Mouse (Mus musculus) liver, embryonic 13.5 days (tissue): ENCODE results near the gene Shank2. TPM values are rescaled to one million over a fixed set of nuclear protein-coding genes. Genes with fewer than 3 reads are reported as not detected.

ENCODE experiments used
- ATAC-seq: fragments of 200-750 bp; cut with Nextera tagmentation; 2 replicates; pipeline ENCODE4 v1.8.0; 2017; ENCODE audit warnings: low read depth, mild to moderate bottlenecking, moderate number of reproducible peaks, moderate library complexity
- DNase-seq: peaks from one replicate; pipeline ENCODE4 v3.0.0; 2022
- H3K27ac ChIP-seq: fragments of 300-500 bp; sonication (generic); 2 replicates; pipeline ENCODE4 v1.5.1; 2015; ENCODE audit warnings: moderate library complexity, mild to moderate bottlenecking, inconsistent platforms
- H3K27me3 ChIP-seq: fragments of 300-500 bp; sonication (generic); 2 replicates; pipeline ENCODE4 v1.6.1; 2015; ENCODE audit warnings: mild to moderate bottlenecking, inconsistent platforms
- H3K36me3 ChIP-seq: fragments of 300-500 bp; sonication (generic); 2 replicates; pipeline ENCODE4 v1.6.1; 2015; ENCODE audit warnings: mild to moderate bottlenecking, inconsistent platforms
- H3K4me1 ChIP-seq: fragments of 300-500 bp; sonication (generic); replicated peaks from 2 replicates; pipeline ENCODE4 v1.6.1; 2015; ENCODE audit warnings: inconsistent platforms
- H3K4me2 ChIP-seq: fragments of 300-500 bp; sonication (generic); 2 replicates; pipeline ENCODE4 v1.6.1; 2015; ENCODE audit warnings: inconsistent platforms, mild to moderate bottlenecking, moderate library complexity
- H3K4me3 ChIP-seq: fragments of 300-500 bp; sonication (generic); replicated peaks from 2 replicates; pipeline ENCODE4 v1.5.1; 2015; ENCODE audit warnings: mild to moderate bottlenecking, inconsistent platforms
- H3K9ac ChIP-seq: fragments of 300-500 bp; sonication (generic); 2 replicates; pipeline ENCODE4 v1.6.1; 2015; ENCODE audit warnings: mild to moderate bottlenecking, inconsistent platforms
- H3K9me3 ChIP-seq: fragments of 300-500 bp; sonication (generic); replicated peaks from 2 replicates; pipeline ENCODE4 v1.6.1; 2016; ENCODE audit warnings: inconsistent platforms
- WGBS: fragments of 180-500 bp; shearing (Covaris S2); methylation state at CpG from one replicate; pipeline ENCODE4 v1.1.7; 2015; ENCODE audit not compliant: insufficient replicate concordance; 5-methylcytosine and 5-hydroxymethylcytosine counted together
- polyA plus RNA-seq: library from polyadenylated mRNA; unstranded; fragments of >200 nt; fragmentation: Nextera tagmentation; extraction: Ambion mirVana; gene quantifications from 2 replicates; pipeline ENCODE4 v1.2.1, GENCODE M21; 2015

The Shank2 gene
- polyA plus RNA-seq, 1 experiment from 2014 or later, result 0.30 TPM

GRCm38 (mm10) chr7:143991160-143991559 is 10.6 kb upstream of the Shank2 start:
- DNase-seq (no peak), ATAC-seq (no peak)
- no peaks in the 10 kb centered on the region for H3K27me3 ChIP-seq
- no peak overlapping the region for H3K4me2 ChIP-seq
- H3K4me1 ChIP-seq, result no peaks in the 10 kb centered on the region
- no peak overlapping the region for H3K9ac ChIP-seq
- no peak overlapping the region for H3K4me3 ChIP-seq
- H3K27ac ChIP-seq, result no peak overlapping the region
- no peaks in the 10 kb centered on the region for H3K36me3 ChIP-seq
- no peaks in the 10 kb centered on the region for H3K9me3 ChIP-seq

GRCm38 (mm10) chr7:143999073-143999472 is 2.7 kb upstream of the Shank2 start:
- no peak overlapping the region for H3K4me3 ChIP-seq
- H3K9ac ChIP-seq, result no peak overlapping the region
- no peak overlapping the region for H3K4me2 ChIP-seq
- ATAC-seq, result no peak
- no peaks in the 10 kb centered on the region for H3K9me3 ChIP-seq
- H3K4me1 ChIP-seq, result no peaks in the 10 kb centered on the region
- H3K27ac ChIP-seq, result no peak overlapping the region
- no peaks in the 10 kb centered on the region for H3K36me3 ChIP-seq
- no peak for DNase-seq
- 53% methylated on average over 3 of the region's 3 CpGs for WGBS
- H3K27me3 ChIP-seq, result no peaks in the 10 kb centered on the region

- H3K4me3 ChIP-seq, result no peak overlapping the region
- WGBS, result 48% methylated on average over 3 of the region's 3 CpGs
- no peak overlapping the region for H3K27ac ChIP-seq
- H3K4me2 ChIP-seq, result no peak overlapping the region
- H3K36me3 ChIP-seq, result no peaks in the 10 kb centered on the region
- ATAC-seq, result no peak
- no peaks in the 10 kb centered on the region for H3K27me3 ChIP-seq
- no peak for DNase-seq
- H3K9me3 ChIP-seq, result no peaks in the 10 kb centered on the region
- no peak overlapping the region for H3K9ac ChIP-seq
- no peaks in the 10 kb centered on the region; the same call in 1 of the 2 replicates for H3K4me1 ChIP-seq
These were observed 1.7 kb downstream of the Shank2 start for GRCm38 (mm10) chr7:144003471-144003870.

GRCm38 (mm10) chr7:144008079-144008478 is 6.4 kb downstream of the Shank2 start:
- Histone ChIP-seq H3K4me1 (no peaks in the 10 kb centered on the region; the same call in 1 of the 2 replicates), H3K9me3 (no peaks in the 10 kb centered on the region), H3K4me2 (no peak overlapping the region), H3K27ac (no peak overlapping the region), H3K4me3 (no peak overlapping the region), H3K36me3 (no peaks in the 10 kb centered on the region), H3K27me3 (no peaks in the 10 kb centered on the region), H3K9ac (no peak overlapping the region)
- DNase-seq (no peak), ATAC-seq (peak; percentile 55)
- 46% methylated on average over 4 of the region's 4 CpGs for WGBS

GRCm38 (mm10) chr7:144008985-144009384 is 7.3 kb downstream of the Shank2 start:
- Histone ChIP-seq H3K9me3 (no peaks in the 10 kb centered on the region), H3K36me3 (no peaks in the 10 kb centered on the region), H3K4me3 (no peak overlapping the region), H3K27ac (no peak overlapping the region), H3K9ac (no peak overlapping the region), H3K4me2 (no peak overlapping the region), H3K27me3 (no peaks in the 10 kb centered on the region), H3K4me1 (no peaks in the 10 kb centered on the region; the same call in 1 of the 2 replicates)
- peak; percentile 54; the same call in 1 of the 2 replicates for ATAC-seq
- 61% methylated on average over 4 of the region's 4 CpGs for WGBS
- no peak for DNase-seq

GRCm38 (mm10) chr7:144014485-144014884 is 12.8 kb downstream of the Shank2 start:
- H3K4me1 ChIP-seq, result no peaks in the 10 kb centered on the region
- no peak for DNase-seq
- no peak overlapping the region for H3K27ac ChIP-seq

GRCm38 (mm10) chr7:144021801-144022200 is 20.1 kb downstream of the Shank2 start:
- Histone ChIP-seq H3K27me3 (no peaks in the 10 kb centered on the region), H3K4me2 (no peak overlapping the region), H3K36me3 (no peaks in the 10 kb centered on the region), H3K4me1 (peaks cover 4% of the 10 kb centered on the region; the same call in 1 of the 2 replicates), H3K9ac (no peak overlapping the region), H3K27ac (peak overlapping the region; percentile 55; the same call in 1 of the 2 replicates), H3K9me3 (no peaks in the 10 kb centered on the region), H3K4me3 (no peak overlapping the region)
- DNase-seq (no peak), ATAC-seq (no peak)
- WGBS, result 64% methylated on average over 3 of the region's 3 CpGs

More at GRCm38 (mm10) chr7:144014485-144014884, 12.8 kb downstream of the Shank2 start:
- WGBS, result 54% methylated on average over 2 of the region's 2 CpGs
- H3K4me2 ChIP-seq, result no peak overlapping the region
- ATAC-seq, result no peak
- no peaks in the 10 kb centered on the region for H3K27me3 ChIP-seq
- H3K36me3 ChIP-seq, result no peaks in the 10 kb centered on the region
- no peaks in the 10 kb centered on the region for H3K9me3 ChIP-seq
- H3K4me3 ChIP-seq, result no peak overlapping the region
- no peak overlapping the region for H3K9ac ChIP-seq

GRCm38 (mm10) chr7:144022682-144023081 is 21.0 kb downstream of the Shank2 start:
- Histone ChIP-seq H3K9me3 (no peaks in the 10 kb centered on the region), H3K4me3 (no peak overlapping the region), H3K4me1 (peaks cover 4% of the 10 kb centered on the region; the same call in 1 of the 2 replicates), H3K27me3 (no peaks in the 10 kb centered on the region), H3K36me3 (no peaks in the 10 kb centered on the region), H3K4me2 (no peak overlapping the region), H3K27ac (peak overlapping the region; percentile 73), H3K9ac (no peak overlapping the region)
- WGBS, result 24% methylated on average over 5 of the region's 5 CpGs
- DNase-seq (no peak), ATAC-seq (peak; percentile 35; the same call in 1 of the 2 replicates)

- Histone ChIP-seq H3K4me2 (no peak overlapping the region), H3K9me3 (no peaks in the 10 kb centered on the region), H3K4me1 (peaks cover 4% of the 10 kb centered on the region; the same call in 1 of the 2 replicates), H3K4me3 (no peak overlapping the region), H3K9ac (no peak overlapping the region), H3K27me3 (no peaks in the 10 kb centered on the region), H3K27ac (peak overlapping the region; percentile 73), H3K36me3 (no peaks in the 10 kb centered on the region)
- DNase-seq, result no peak
- no peak for ATAC-seq
- 42% methylated on average over 4 of the region's 4 CpGs for WGBS
These were observed 21.8 kb downstream of the Shank2 start for GRCm38 (mm10) chr7:144023561-144023960.

- no peak overlapping the region for H3K9ac ChIP-seq
- DNase-seq (no peak), ATAC-seq (no peak)
- no peak overlapping the region for H3K4me2 ChIP-seq
- H3K4me1 ChIP-seq, result peaks cover 4% of the 10 kb centered on the region; the same call in 1 of the 2 replicates
- no peak overlapping the region for H3K27ac ChIP-seq
- H3K27me3 ChIP-seq, result no peaks in the 10 kb centered on the region
- H3K4me3 ChIP-seq, result no peak overlapping the region
- no peaks in the 10 kb centered on the region for H3K9me3 ChIP-seq
- H3K36me3 ChIP-seq, result no peaks in the 10 kb centered on the region
- 75% methylated on average over 12 of the region's 12 CpGs for WGBS
These were observed 24.5 kb downstream of the Shank2 start for GRCm38 (mm10) chr7:144026024-144026752.

- Histone ChIP-seq H3K4me3 (no peak overlapping the region), H3K4me1 (peaks cover 4% of the 10 kb centered on the region; the same call in 1 of the 2 replicates), H3K27ac (no peak overlapping the region), H3K9me3 (no peaks in the 10 kb centered on the region), H3K36me3 (no peaks in the 10 kb centered on the region), H3K4me2 (no peak overlapping the region), H3K27me3 (no peaks in the 10 kb centered on the region), H3K9ac (no peak overlapping the region)
- ATAC-seq (no peak), DNase-seq (no peak)
- 39% methylated on average over 5 of the region's 5 CpGs for WGBS
These were observed 27.5 kb downstream of the Shank2 start for GRCm38 (mm10) chr7:144029246-144029645.

- H3K9ac ChIP-seq, result no peak overlapping the region
- H3K4me1 ChIP-seq, result no peaks in the 10 kb centered on the region
- no peak overlapping the region for H3K27ac ChIP-seq
- no peak overlapping the region for H3K4me3 ChIP-seq
- H3K27me3 ChIP-seq, result no peaks in the 10 kb centered on the region
- no peaks in the 10 kb centered on the region for H3K36me3 ChIP-seq
- WGBS, result 53% methylated on average over 11 of the region's 11 CpGs
- no peaks in the 10 kb centered on the region for H3K9me3 ChIP-seq
- no peak for DNase-seq
- no peak for ATAC-seq
- no peak overlapping the region for H3K4me2 ChIP-seq
These were observed 29.1 kb downstream of the Shank2 start for GRCm38 (mm10) chr7:144030796-144031195.
